Mouse (Mus musculus) liver, postnatal 0 days (tissue): ENCODE measurements at regions not wholly inside any gene's neighbourhood (a gene's known extent, or its start where the extent isn't known, plus 50 kb on each side); places are given as distances from the start of the nearest gene placed in this dataset.

Source experiments
- CTCF ChIP-seq: sonication (generic); IDR thresholded peaks from 2 replicates; pipeline ENCODE4 v1.5.1; 2016; ENCODE audit warnings: antibody characterized with exemption, low read depth
- EP300 ChIP-seq: IDR thresholded peaks from 2 replicates; pipeline ENCODE4 v1.6.1; 2016; ENCODE audit warnings: antibody characterized with exemption, low read depth, mild to moderate bottlenecking

GRCm38 (mm10) chr1:194224046-194224445 lies 394.0 kb upstream of the Plxna2 start:
- TF ChIP-seq CTCF (no peak), EP300 (no peak)
